Mouse (Mus musculus) cerebellum, postnatal 14 days (tissue): ENCODE data around the gene Deaf1.

Experiments used
- DNase-seq, 2 experiments: peaks; one replicate each; pipeline ENCODE4 v3.0.0; 2021; ENCODE audit warnings: mixed read lengths in 2 of 2

Gene Deaf1

GRCm38 (mm10) chr7:141294479-141294878, 33.0 kb downstream of the Deaf1 start:
- no peak for DNase-seq

- peak; percentile 36 to 52 for DNase-seq
Observed at GRCm38 (mm10) chr7:141293852-141294471, 33.5 kb downstream of the Deaf1 start.

- no peak for DNase-seq
Observed at GRCm38 (mm10) chr7:141292583-141293388, 34.7 kb downstream of the Deaf1 start.

GRCm38 (mm10) chr7:141291921-141292582, 35.4 kb downstream of the Deaf1 start, which contains the start of gene Drd4:
TSS of gene Drd4 (plus strand) at chr7:141292006.
- DNase-seq: peak in 1 of 2 experiments; percentile 38

GRCm38 (mm10) chr7:141288042-141288441, 39.4 kb downstream of the Deaf1 start:
- DNase-seq: no peak

GRCm38 (mm10) chr7:141282756-141283155, 44.7 kb downstream of the Deaf1 start:
- peak in 1 of 2 experiments; percentile 59 for DNase-seq

GRCm38 (mm10) chr7:141281442-141281841, 46.0 kb downstream of the Deaf1 start:
- DNase-seq: no peak

GRCm38 (mm10) chr7:141278766-141279590, 48.5 kb downstream of the Deaf1 start, which contains the start of gene Sct:
TSS of gene Sct (minus strand) at chr7:141279133.
- peak; percentile 72 to 77 for DNase-seq

- DNase-seq: no peak
Observed at GRCm38 (mm10) chr7:141277701-141278678, 49.5 kb downstream of the Deaf1 start.

- peak in 1 of 2 experiments; percentile 48 for DNase-seq
Observed at GRCm38 (mm10) chr7:141276546-141276945, 50.9 kb downstream of the Deaf1 start, which contains the start of gene Cdhr5. TSS of gene Cdhr5 (minus strand) at chr7:141276786.

- DNase-seq: no peak
Observed at GRCm38 (mm10) chr7:141275356-141275755, 52.1 kb downstream of the Deaf1 start.

- no peak for DNase-seq
Observed at GRCm38 (mm10) chr7:141270631-141271030, 56.9 kb downstream of the Deaf1 start.

GRCm38 (mm10) chr7:141269273-141269545, 58.3 kb downstream of the Deaf1 start:
- no peak for DNase-seq

GRCm38 (mm10) chr7:141268466-141269272, 58.8 kb downstream of the Deaf1 start:
- DNase-seq: no peak

GRCm38 (mm10) chr7:141265739-141266561, 61.5 kb downstream of the Deaf1 start, which contains the start of gene Irf7:
TSS of gene Irf7 (minus strand) at chr7:141266481.
- peak in 1 of 2 experiments; percentile 25 for DNase-seq

- DNase-seq: no peak
Observed at GRCm38 (mm10) chr7:141265411-141265738, 62.1 kb downstream of the Deaf1 start.

- peak; percentile 37 for DNase-seq
Observed at GRCm38 (mm10) chr7:141264761-141265410, 62.6 kb downstream of the Deaf1 start.

- no peak for DNase-seq
Observed at GRCm38 (mm10) chr7:141264041-141264700, 63.3 kb downstream of the Deaf1 start.

GRCm38 (mm10) chr7:141263640-141264039, 63.9 kb downstream of the Deaf1 start:
- no peak for DNase-seq
